9 mouse cellular contexts compared by ENCODE assay signal in genomic region chr6:25686760-25687200, GRCm38 (mm10). TPM values are rescaled to one million over a fixed set of nuclear protein-coding genes. Genes with fewer than 3 reads are reported as not detected.
DNase-seq lines count a peak whose midpoint lies in the region; ATAC-seq and TF ChIP-seq lines count a peak whose summit lies in the region.
"Had no signal": no experiment of that assay in that cellular context is flagged by ENCODE, and none has a peak within 500 bp of the region (broad histone marks: within the 10 kb centered on the region; RNA-seq: fewer than 3 reads in every experiment).

No protein-coding gene starts in this region.

- H3K4me1 ChIP-seq in neural tube, embryonic 15.5 days, result peaks cover 24% of the 10 kb centered on the region
- H3K4me1 ChIP-seq in intestine, postnatal 0 days (replicated peaks; ENCODE audit: control insufficient read depth, insufficient read depth, low read length), result no peaks in the 10 kb centered on the region

- peaks cover 11% of the 10 kb centered on the region for H3K27me3 ChIP-seq in neural tube, embryonic 15.5 days (replicated peaks)
- H3K27me3 ChIP-seq in intestine, postnatal 0 days (replicated peaks; ENCODE audit: control insufficient read depth, insufficient read depth, low read length), result peaks cover 24% of the 10 kb centered on the region

- no peak overlapping the region for H3K9ac ChIP-seq in neural tube, embryonic 15.5 days (replicated peaks)
- H3K9ac ChIP-seq in intestine, postnatal 0 days (ENCODE audit: low read depth, low read length), result no peak overlapping the region

- TF ChIP-seq CTCF in intestine, postnatal 0 days (IDR thresholded peaks at IDR 0.05; ENCODE audit: low read depth), result no peak

- peak; percentile 53 for ATAC-seq in neural tube, embryonic 15.5 days (ENCODE audit: low FRiP score)
- ATAC-seq in intestine, postnatal 0 days, result no peak

- H3K4me2 ChIP-seq in neural tube, embryonic 15.5 days, result peak overlapping the region; percentile 31
- no peak overlapping the region for H3K4me2 ChIP-seq in intestine, postnatal 0 days (replicated peaks; ENCODE audit: low read depth)

- H3K36me3 ChIP-seq in neural tube, embryonic 15.5 days, result no peaks in the 10 kb centered on the region
- H3K36me3 ChIP-seq in intestine, postnatal 0 days (ENCODE audit: control insufficient read depth, insufficient read depth), result no peaks in the 10 kb centered on the region

- DNase-seq in cerebellum, postnatal 10 days, result peak; percentile 73 to 83
- DNase-seq in cerebellum, adult 18-20 months, result no peak
- peak; percentile 50 for DNase-seq in layer of hippocampus, adult 11-12 months (ENCODE audit: low spot score)
- DNase-seq in layer of hippocampus, adult 9-10 months (ENCODE audit: low spot score), result no peak
- peak; percentile 43 for DNase-seq in heart, postnatal 4 days
- DNase-seq in urinary bladder, postnatal 36 days (ENCODE audit: low spot score in 2 of 2), result no peak

- no peaks in the 10 kb centered on the region for H3K9me3 ChIP-seq in neural tube, embryonic 15.5 days (replicated peaks)
- no peaks in the 10 kb centered on the region for H3K9me3 ChIP-seq in intestine, postnatal 0 days (ENCODE audit: control insufficient read depth)

- H3K27ac ChIP-seq in neural tube, embryonic 15.5 days (replicated peaks), result no peak overlapping the region; the same call in 1 of the 2 replicates
- H3K27ac ChIP-seq in intestine, postnatal 0 days (ENCODE audit: low read depth, low read length), result no peak overlapping the region

- 0 out of 2 replicates have a peak overlapping the region, but pooled peaks have one; percentile 2 for H3K4me3 ChIP-seq in neural tube, embryonic 15.5 days (replicated peaks)
- H3K4me3 ChIP-seq in intestine, postnatal 0 days (ENCODE audit: low read depth, low read length), result no peak overlapping the region
- H3K4me3 ChIP-seq: megakaryocyte, embryonic 14.5 days had no signal

- WGBS in neural tube, embryonic 15.5 days, result 50% methylated on average over 3 of the region's 3 CpGs
- whole genome bisulfite sequencing in intestine, postnatal 0 days, result 45% methylated on average over 3 of the region's 3 CpGs

RNA-seq across cellular contexts. Expression of gene Gpr37, which starts 3.7 kb away (rescaled TPM):
- total RNA-seq in heart, postnatal 4 days (2021), result under 1 TPM; 0.21 to 0.68 TPM
- 5.8 and 7.2 TPM in 2 replicates for polyA plus RNA-seq in neural tube, embryonic 15.5 days (2015; fragmentation: Nextera tagmentation; extraction: Ambion mirVana)
- 0.24 and 0.38 TPM in 2 replicates for polyA plus RNA-seq in intestine, postnatal 0 days (2015; fragmentation: Nextera tagmentation; extraction: Ambion mirVana)

Comparison
In these comparisons a context has a peak if more than half of its experiments do, and no peak if none do; other contexts are left out.
1. DNase-seq: peak in cerebellum, postnatal 10 days (2 of 2), layer of hippocampus, adult 11-12 months (single experiment) and heart, postnatal 4 days (single experiment); none in cerebellum, adult 18-20 months (0 of 2), layer of hippocampus, adult 9-10 months (single experiment) and urinary bladder, postnatal 36 days (0 of 2).